Mouse (Mus musculus): ENCODE data around the gene Abcc6.

DNA sequence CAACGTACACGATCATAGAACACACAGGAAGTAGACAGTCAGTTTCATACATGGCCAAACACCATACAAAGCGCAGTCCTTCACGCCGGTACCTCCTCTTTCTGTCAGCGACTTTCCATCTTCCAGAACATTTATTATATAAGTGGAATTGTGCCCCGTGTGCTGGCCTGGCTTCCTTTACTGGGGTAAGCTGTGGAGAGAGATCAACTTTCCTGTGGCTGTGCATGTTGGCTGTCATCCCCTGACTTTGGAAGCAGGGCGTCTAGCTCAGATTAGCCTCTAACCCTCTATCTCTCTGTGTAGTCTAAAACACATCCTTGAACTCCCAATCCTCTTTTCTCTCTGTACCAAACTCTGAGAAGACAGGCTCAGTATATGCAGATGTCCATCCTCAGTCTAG, 38.7 kb upstream of the Abcc6 start:
- TF ChIP-seq CTCF (IDR thresholded peaks at IDR 0.05; ENCODE audit: low read depth) (no peak), EP300 (IDR thresholded peaks at IDR 0.05; ENCODE audit: low read depth) (no peak)
